Mouse (Mus musculus) stomach, postnatal 0 days (tissue): ENCODE measurements around the gene Myrip.

ENCODE experiments used
- CTCF ChIP-seq: IDR thresholded peaks from 2 replicates; pipeline ENCODE4 v1.5.1; 2016; ENCODE audit warnings: antibody characterized with exemption, low read depth, mild to moderate bottlenecking, moderate library complexity
- EP300 ChIP-seq: optimal IDR thresholded peaks from 2 replicates; pipeline ENCODE3; 2016; ENCODE audit warnings: antibody characterized with exemption

DNA sequence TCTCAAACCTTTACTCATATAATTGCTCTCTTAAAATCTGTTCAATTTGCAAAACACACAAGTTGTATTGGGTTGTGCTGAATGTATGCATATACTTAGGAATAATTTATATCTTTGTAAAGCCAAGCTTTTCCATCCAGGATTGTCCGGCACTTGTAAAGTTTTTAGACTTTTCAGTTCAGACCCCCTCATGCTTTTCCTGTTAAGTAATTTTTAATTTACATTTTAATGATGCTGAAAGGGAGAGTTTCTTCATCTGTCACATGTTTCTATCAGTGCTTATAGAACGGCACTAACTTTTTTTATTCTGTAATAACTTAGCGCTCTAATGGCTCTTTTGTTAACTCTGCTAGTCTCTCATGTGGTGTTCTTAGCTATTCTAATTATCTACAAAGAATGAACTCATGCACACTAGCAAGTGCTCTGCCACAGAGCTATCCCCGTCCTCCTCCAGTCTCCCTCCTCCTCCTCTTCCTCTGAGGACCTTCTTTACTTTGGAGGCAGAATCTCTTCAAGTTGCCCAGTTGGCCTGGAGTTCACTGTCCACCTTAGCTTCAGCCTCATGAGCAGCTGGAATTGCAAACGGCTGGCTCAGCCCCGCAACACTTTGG lies 136.1 kb downstream of the Myrip start:
- no peak for TF ChIP-seq CTCF
- no peak for TF ChIP-seq EP300
